Mouse (Mus musculus) liver, embryonic 14.5 days (tissue): ENCODE data around the gene Kdm5b. TPM values are rescaled to one million over a fixed set of nuclear protein-coding genes. Genes with fewer than 3 reads are reported as not detected.

Experiments
- ATAC-seq: fragments of 200-750 bp; cut with Nextera tagmentation; 2 replicates; pipeline ENCODE4 v1.8.0; 2017; ENCODE audit warnings: moderate number of reproducible peaks, mild to moderate bottlenecking, moderate library complexity; ENCODE audit not compliant: insufficient read depth
- DNase-seq, 3 experiments: peaks; one replicate each; pipeline ENCODE4 v3.0.0-alpha.2; 2012 to 2013; ENCODE audit warnings: low read depth in 3 of 3, low spot score in 3 of 3
- H3K27ac ChIP-seq: fragments of 300-500 bp; sonication (generic); 2 replicates; pipeline ENCODE4 v1.5.1; 2014; ENCODE audit warnings: moderate library complexity, mild to moderate bottlenecking, control low read depth, inconsistent platforms
- H3K27me3 ChIP-seq: fragments of 300-500 bp; sonication (generic); 2 replicates; pipeline ENCODE4 v1.6.1; 2014; ENCODE audit warnings: mild to moderate bottlenecking, low read length, moderate library complexity; ENCODE audit not compliant: control insufficient read depth, insufficient read depth
- H3K36me3 ChIP-seq: fragments of 300-500 bp; sonication (generic); replicated peaks from 2 replicates; pipeline ENCODE4 v1.6.1; 2014; ENCODE audit warnings: low read depth; ENCODE audit not compliant: control insufficient read depth, insufficient read depth
- H3K4me1 ChIP-seq, 2 experiments: fragments of 200-500 bp in 1 of 2; fragments of 300-500 bp in 1 of 2; sonication (generic) in 1 of 2; replicated peaks; 2 replicates each; pipeline ENCODE4 v1.6.1; 2012 to 2014; ENCODE audit warnings: antibody characterized with exemption in 1 of 2, inconsistent platforms in 1 of 2, low read length in 1 of 2; ENCODE audit not compliant: control insufficient read depth in 2 of 2, insufficient read depth in 2 of 2
- H3K4me2 ChIP-seq: fragments of 300-500 bp; sonication (generic); 2 replicates; pipeline ENCODE4 v1.6.1; 2014; ENCODE audit warnings: low read depth, mild to moderate bottlenecking, control low read depth, moderate library complexity
- H3K4me3 ChIP-seq, 2 experiments: fragments of 200-500 bp in 1 of 2; fragments of 300-500 bp in 1 of 2; sonication (generic) in 1 of 2; 2 replicates each; pipeline ENCODE4 v1.5.1; 2012 to 2014; ENCODE audit warnings: low read depth in 2 of 2, low read length in 2 of 2, mild to moderate bottlenecking in 2 of 2, control low read depth in 1 of 2, inconsistent platforms in 1 of 2, moderate library complexity in 1 of 2; ENCODE audit not compliant: insufficient read depth in 1 of 2
- H3K9ac ChIP-seq: fragments of 300-500 bp; sonication (generic); replicated peaks from 2 replicates; pipeline ENCODE4 v1.6.1; 2014; ENCODE audit warnings: mild to moderate bottlenecking, control low read depth, moderate library complexity
- H3K9me3 ChIP-seq: fragments of 300-500 bp; sonication (generic); 2 replicates; pipeline ENCODE4 v1.6.1; 2016; ENCODE audit warnings: low read length, mixed read lengths; ENCODE audit not compliant: control insufficient read depth
- CTCF ChIP-seq: IDR thresholded peaks from 2 replicates; pipeline ENCODE4 v1.5.1; 2016; ENCODE audit warnings: antibody characterized with exemption, low read depth, control low read depth
- EP300 ChIP-seq: IDR thresholded peaks from 2 replicates; pipeline ENCODE4 v1.6.1; 2016; ENCODE audit warnings: antibody characterized with exemption, low read depth
- WGBS: fragments of 180-500 bp; shearing (Covaris S2); extraction: QIAGEN DNeasy Blood & Tissue Kit; methylation state at CpG from one replicate; pipeline ENCODE4 v1.1.7; 2014; ENCODE audit not compliant: insufficient replicate concordance; 5-methylcytosine and 5-hydroxymethylcytosine counted together
- polyA plus RNA-seq, 2 experiments: library from polyadenylated mRNA; depleted of rRNA in 1 of 2; stranded (reverse) in 1 of 2; unstranded in 1 of 2; fragments of >200 nt; fragmentation: Nextera tagmentation in 1 of 2; extraction: Ambion mirVana in 1 of 2; gene quantifications; 2 replicates each; pipeline versions ENCODE4 v1.2.1 to v1.2.3; 2012 to 2014

Gene Kdm5b
- polyA plus RNA-seq, 2 experiments: 1.8 to 4.2 TPM

DNA sequence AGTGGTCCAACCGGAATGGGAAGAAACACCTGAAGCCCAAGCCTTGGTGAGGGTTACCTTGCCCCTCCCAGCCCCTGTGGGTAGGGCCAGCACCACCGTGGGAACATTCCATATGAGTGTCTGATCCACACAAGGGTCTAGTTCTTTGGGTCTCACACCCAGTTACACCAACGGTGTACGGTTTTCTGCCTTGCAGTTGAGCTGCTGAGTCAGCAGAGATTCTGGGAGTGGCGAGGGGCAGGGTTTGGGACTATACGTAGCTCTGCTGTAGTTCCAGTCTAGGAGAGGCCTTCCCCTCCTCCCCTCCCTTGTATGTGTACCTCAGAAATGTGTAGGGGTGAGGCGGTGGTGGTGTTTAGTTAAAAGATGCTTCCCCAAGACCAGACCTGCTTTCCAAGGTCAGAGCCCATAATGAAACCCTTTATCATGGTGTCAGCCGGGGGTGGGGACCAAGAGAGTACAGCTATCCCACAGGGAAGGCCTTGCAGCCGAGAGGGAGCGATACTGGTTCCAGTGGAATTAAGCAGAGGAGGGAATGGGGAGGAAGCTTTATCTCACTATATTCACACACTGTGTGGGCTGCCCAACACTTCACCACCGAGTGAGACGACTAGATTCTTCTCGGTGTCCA, 4.6 kb upstream of the Kdm5b start:
- Histone ChIP-seq H3K4me3 (no peak overlapping the region), H3K9me3 (no peaks in the 10 kb centered on the region), H3K4me2 (peak overlapping the region; percentile 94), H3K27me3 (no peaks in the 10 kb centered on the region), H3K36me3 (no peaks in the 10 kb centered on the region), H3K27ac (no peak overlapping the region), H3K4me1 (peaks cover 12 to 15% of the 10 kb centered on the region in 2 experiments), H3K9ac (0 out of 2 replicates have a peak overlapping the region, but pooled peaks have one; percentile 11)
- DNase-seq (no peak), ATAC-seq (no peak)
- TF ChIP-seq EP300 (no peak), CTCF (no peak)
- WGBS: 28% methylated on average over 13 of the region's 13 CpGs

GRCm38 (mm10) chr1:134555871-134556670, 3.9 kb upstream of the Kdm5b start:
- no peaks in the 10 kb centered on the region for H3K9me3 ChIP-seq
- peak overlapping the region; percentile 56 for H3K9ac ChIP-seq
- DNase-seq (no peak), ATAC-seq (peak; percentile 45; the same call in 1 of the 2 replicates)
- H3K27ac ChIP-seq: no peak overlapping the region
- 0 out of 2 replicates have a peak, but pooled peaks have one; percentile 18 for TF ChIP-seq CTCF
- TF ChIP-seq EP300: no peak
- no peaks in the 10 kb centered on the region for H3K36me3 ChIP-seq
- H3K4me3 ChIP-seq: peak overlapping the region; percentile 57 to 59
- H3K4me1 ChIP-seq: peaks cover 12 to 15% of the 10 kb centered on the region in 2 experiments
- WGBS: 2% methylated on average over 46 of the region's 46 CpGs
- no peaks in the 10 kb centered on the region for H3K27me3 ChIP-seq
- peak overlapping the region; percentile 94 for H3K4me2 ChIP-seq

DNA sequence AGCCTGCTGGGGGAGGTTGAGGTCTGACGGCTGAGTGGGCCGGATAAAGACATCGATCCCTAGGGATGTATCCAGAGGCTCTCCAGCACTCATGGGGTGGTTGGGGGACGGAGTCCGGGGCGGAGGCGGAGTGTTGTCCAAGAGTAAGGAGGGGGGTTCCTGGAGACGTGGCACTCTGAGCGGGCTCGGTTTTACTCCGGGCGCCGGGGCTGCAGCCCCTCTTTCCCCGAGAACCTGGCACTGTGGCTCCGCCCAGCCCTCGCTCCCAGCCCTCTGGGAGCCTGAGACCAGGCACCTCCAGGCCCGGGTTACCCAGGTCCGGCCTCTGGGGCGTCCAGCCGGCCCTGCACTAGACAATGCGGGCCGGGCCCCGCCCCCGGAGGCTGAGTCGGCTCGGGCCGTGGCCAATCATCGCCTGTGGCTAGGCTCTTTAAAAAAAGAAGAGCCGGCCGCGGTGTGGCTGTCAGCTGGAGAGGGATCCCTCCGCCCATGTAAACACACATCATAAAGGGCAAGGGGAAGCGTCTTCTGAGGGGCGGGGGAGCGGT, 3.2 kb upstream of the Kdm5b start:
- Histone ChIP-seq H3K27ac (no peak overlapping the region), H3K27me3 (no peaks in the 10 kb centered on the region), H3K4me3 (peak overlapping the region; percentile 57 to 59), H3K9me3 (no peaks in the 10 kb centered on the region), H3K36me3 (no peaks in the 10 kb centered on the region), H3K4me1 (peaks cover 14 to 15% of the 10 kb centered on the region in 2 experiments), H3K4me2 (peak overlapping the region; percentile 94), H3K9ac (peak overlapping the region; percentile 56)
- WGBS: 0% methylated on average over 35 of the region's 35 CpGs
- TF ChIP-seq CTCF: no peak
- no peak for TF ChIP-seq EP300
- ATAC-seq (peak; percentile 90), DNase-seq (peak; percentile 79 to 83 (median 81))

- Histone ChIP-seq H3K27ac (no peak overlapping the region), H3K36me3 (no peaks in the 10 kb centered on the region), H3K4me3 (no peak overlapping the region), H3K4me2 (no peak overlapping the region), H3K9me3 (no peaks in the 10 kb centered on the region), H3K9ac (no peak overlapping the region), H3K4me1 (peaks cover 20 to 22% of the 10 kb centered on the region in 2 experiments), H3K27me3 (no peaks in the 10 kb centered on the region)
- no peak for TF ChIP-seq CTCF
- DNase-seq (no peak), ATAC-seq (no peak)
- WGBS: 67% methylated on average over 5 of the region's 5 CpGs
Observed at GRCm38 (mm10) chr1:134558511-134558910, 1.5 kb upstream of the Kdm5b start.

DNA sequence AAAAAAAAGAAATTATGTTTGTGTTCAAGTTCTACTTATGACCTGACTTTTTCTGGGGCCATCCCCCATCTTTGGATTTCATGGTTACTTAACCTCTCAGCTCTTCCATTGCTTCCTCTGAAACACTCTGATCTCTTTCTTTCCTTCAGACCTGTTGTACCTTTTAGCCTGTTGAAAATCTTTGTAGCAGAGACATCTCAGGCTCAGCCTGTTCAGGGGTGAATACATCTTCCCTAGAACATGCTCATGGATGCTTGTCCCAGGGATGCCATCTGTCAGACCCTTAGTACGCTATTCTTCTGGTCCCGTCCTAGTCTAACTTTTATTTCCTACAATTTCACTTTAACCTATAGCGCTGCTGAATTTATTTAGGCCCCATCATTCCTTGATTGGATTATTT, 745 bp upstream of the Kdm5b start:
- DNase-seq: no peak
- Histone ChIP-seq H3K4me1 (peaks cover 20 to 22% of the 10 kb centered on the region in 2 experiments), H3K27me3 (no peaks in the 10 kb centered on the region), H3K4me2 (no peak overlapping the region), H3K27ac (no peak overlapping the region), H3K9me3 (no peaks in the 10 kb centered on the region), H3K4me3 (no peak overlapping the region), H3K9ac (no peak overlapping the region), H3K36me3 (no peaks in the 10 kb centered on the region)
- no peak for ATAC-seq
- WGBS: 82% methylated on average over 3 of the region's 3 CpGs
- TF ChIP-seq CTCF (no peak), EP300 (no peak)
